8 mouse cellular contexts compared by ENCODE assay signal in the genomic region with DNA sequence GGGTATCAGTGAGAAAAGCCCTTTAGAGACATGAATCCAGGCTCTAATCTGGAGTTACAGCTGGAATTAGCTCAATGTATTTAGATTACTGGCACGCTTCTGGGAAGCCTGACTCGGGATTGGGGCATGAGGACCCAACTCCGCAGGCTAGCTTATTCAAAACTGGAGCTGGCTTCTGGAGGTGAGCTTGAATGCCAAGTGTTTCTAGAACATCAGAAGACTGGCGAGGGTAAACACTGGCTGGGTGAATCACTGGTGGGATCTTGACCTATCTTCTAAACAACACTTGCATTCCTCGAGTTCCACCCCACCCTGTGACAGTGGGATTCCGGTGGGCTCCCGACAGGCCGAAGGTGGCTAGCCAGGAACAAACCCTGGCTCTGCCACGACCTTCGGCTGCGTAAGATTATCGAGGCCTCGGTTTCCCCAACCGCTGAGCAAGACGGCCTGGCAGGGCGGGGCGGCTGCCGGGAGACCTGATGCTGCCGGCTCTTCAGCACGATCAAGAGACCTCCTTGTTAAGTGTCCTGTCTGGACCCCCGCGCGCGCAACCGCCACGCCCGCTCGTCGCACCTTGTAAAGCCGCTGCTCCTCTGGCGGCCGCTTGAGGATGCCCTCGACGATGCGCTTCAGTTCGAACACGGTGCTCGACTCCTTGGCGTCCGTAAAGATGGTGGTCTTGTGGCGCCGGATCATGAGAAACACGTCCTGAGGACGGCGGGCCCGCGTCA. TPM values are rescaled to one million over a fixed set of nuclear protein-coding genes. Genes with fewer than 3 reads are reported as not detected.
DNase-seq lines count a peak whose midpoint lies in the region; ATAC-seq and TF ChIP-seq lines count a peak whose summit lies in the region.

No protein-coding gene starts in this region.

- peaks cover 12% of the 10 kb centered on the region; the same call in 1 of the 2 replicates for H3K4me1 ChIP-seq in embryonic facial prominence, embryonic 12.5 days
- peaks cover 6% of the 10 kb centered on the region for H3K4me1 ChIP-seq in heart, embryonic 11.5 days (ENCODE audit: control insufficient read depth, insufficient read depth, low read length)
- 0 out of 2 replicates have a peak, but pooled peaks cover 5% of the 10 kb centered on the region for H3K4me1 ChIP-seq in lung, embryonic 14.5 days (ENCODE audit: insufficient read depth)
- H3K4me1 ChIP-seq in neural tube, embryonic 14.5 days (ENCODE audit: control insufficient read depth, insufficient read depth, low read length): peaks cover 16% of the 10 kb centered on the region

- H3K27me3 ChIP-seq in embryonic facial prominence, embryonic 12.5 days: peaks cover 10% of the 10 kb centered on the region; the same call in 1 of the 2 replicates
- H3K27me3 ChIP-seq in heart, embryonic 11.5 days (ENCODE audit: control insufficient read depth, insufficient read depth, low read length): peaks cover 6% of the 10 kb centered on the region
- peaks cover 3% of the 10 kb centered on the region; the same call in 1 of the 2 replicates for H3K27me3 ChIP-seq in lung, embryonic 14.5 days (ENCODE audit: insufficient read depth, low read length)
- H3K27me3 ChIP-seq in neural tube, embryonic 14.5 days (ENCODE audit: control insufficient read depth, insufficient read depth, low read length): no peaks in the 10 kb centered on the region

- H3K9ac ChIP-seq in embryonic facial prominence, embryonic 12.5 days: peak overlapping the region; percentile 83
- peak overlapping the region; percentile 71 for H3K9ac ChIP-seq in heart, embryonic 11.5 days (ENCODE audit: low read depth, low read length)
- peak overlapping the region; percentile 83 for H3K9ac ChIP-seq in lung, embryonic 14.5 days
- H3K9ac ChIP-seq in neural tube, embryonic 14.5 days (replicated peaks; ENCODE audit: low read depth, low read length): peak overlapping the region; percentile 81

- peaks cover 31% of the 10 kb centered on the region for H3K36me3 ChIP-seq in embryonic facial prominence, embryonic 12.5 days
- peaks cover 20% of the 10 kb centered on the region for H3K36me3 ChIP-seq in heart, embryonic 11.5 days (ENCODE audit: control insufficient read depth, insufficient read depth, low read length)
- peaks cover 40% of the 10 kb centered on the region for H3K36me3 ChIP-seq in lung, embryonic 14.5 days (ENCODE audit: insufficient read depth)
- peaks cover 29% of the 10 kb centered on the region for H3K36me3 ChIP-seq in neural tube, embryonic 14.5 days (ENCODE audit: control insufficient read depth, insufficient read depth, low read length)

- H3K4me3 ChIP-seq in embryonic facial prominence, embryonic 12.5 days: peak overlapping the region; percentile 89
- peak overlapping the region; percentile 51 for H3K4me3 ChIP-seq in heart, embryonic 11.5 days (ENCODE audit: low read depth, low read length)
- H3K4me3 ChIP-seq in lung, embryonic 14.5 days (ENCODE audit: low read depth, low read length): peak overlapping the region; percentile 83
- peak overlapping the region; percentile 77 for H3K4me3 ChIP-seq in neural tube, embryonic 14.5 days (ENCODE audit: low read depth, low read length)

- DNase-seq in B cell, adult 2 months: peak; percentile 69 to 73
- peak; percentile 68 for DNase-seq in T-cell, adult 2 months (ENCODE audit: low spot score)
- peak; percentile 29 to 63 for DNase-seq in kidney, postnatal 36 days
- DNase-seq in lung, embryonic 14.5 days: peak; percentile 68
- peak; percentile 78 for DNase-seq in thymus, postnatal 14 days

- ATAC-seq in embryonic facial prominence, embryonic 12.5 days (ENCODE audit: insufficient number of reproducible peaks, insufficient read depth, low FRiP score, low TSS enrichment): peak; percentile 76
- peak; percentile 71 for ATAC-seq in heart, embryonic 11.5 days (replicated peaks; ENCODE audit: insufficient number of reproducible peaks, low FRiP score, low TSS enrichment)
- ATAC-seq in lung, embryonic 14.5 days (ENCODE audit: insufficient read depth): peak; percentile 79
- peak; percentile 82 for ATAC-seq in neural tube, embryonic 14.5 days (ENCODE audit: low read depth)

- peak overlapping the region; percentile 85 for H3K4me2 ChIP-seq in embryonic facial prominence, embryonic 12.5 days (replicated peaks)
- H3K4me2 ChIP-seq in heart, embryonic 11.5 days: peak overlapping the region; percentile 84
- peak overlapping the region; percentile 74 for H3K4me2 ChIP-seq in lung, embryonic 14.5 days
- peak overlapping the region; percentile 68 for H3K4me2 ChIP-seq in neural tube, embryonic 14.5 days (ENCODE audit: low read depth, low read length)

- peak overlapping the region; percentile 85 for H3K27ac ChIP-seq in embryonic facial prominence, embryonic 12.5 days
- H3K27ac ChIP-seq in heart, embryonic 11.5 days (ENCODE audit: low read depth, low read length): peak overlapping the region; percentile 78
- H3K27ac ChIP-seq in lung, embryonic 14.5 days (ENCODE audit: low read depth): peak overlapping the region; percentile 94
- peak overlapping the region; percentile 93 for H3K27ac ChIP-seq in neural tube, embryonic 14.5 days (ENCODE audit: low read depth, low read length)

- H3K9me3 ChIP-seq in embryonic facial prominence, embryonic 12.5 days: no peaks in the 10 kb centered on the region
- 0 out of 2 replicates have a peak, but pooled peaks cover 2% of the 10 kb centered on the region for H3K9me3 ChIP-seq in heart, embryonic 11.5 days (replicated peaks; ENCODE audit: control insufficient read depth, low read length)
- H3K9me3 ChIP-seq in lung, embryonic 14.5 days (ENCODE audit: low read depth, low read length): peaks cover 5% of the 10 kb centered on the region; the same call in 1 of the 2 replicates
- no peaks in the 10 kb centered on the region for H3K9me3 ChIP-seq in neural tube, embryonic 14.5 days (ENCODE audit: control insufficient read depth, low read length)

- TF ChIP-seq CTCF in lung, embryonic 14.5 days (IDR thresholded peaks at IDR 0.05; ENCODE audit: low read depth): peak; percentile 51

- WGBS in embryonic facial prominence, embryonic 12.5 days: under 1% methylated on average over 47 of the region's 47 CpGs
- WGBS in heart, embryonic 11.5 days (ENCODE audit: insufficient replicate concordance): under 1% methylated on average over 42 of the region's 47 CpGs
- WGBS in lung, embryonic 14.5 days: under 1% methylated on average over 47 of the region's 47 CpGs
- WGBS in neural tube, embryonic 14.5 days: 0% methylated on average over 40 of the region's 47 CpGs

RNA-seq across cellular contexts. Expression of a gene that starts 0.5 kb away (rescaled TPM):
- polyA plus RNA-seq in embryonic facial prominence, embryonic 12.5 days (2016; fragmentation: Nextera tagmentation; extraction: Ambion mirVana): 1,164 and 1,169 TPM in 2 replicates
- polyA plus RNA-seq in heart, embryonic 11.5 days (2014; fragmentation: Nextera tagmentation; extraction: Ambion mirVana): 929 and 1,004 TPM in 2 replicates
- 1,057 and 1,075 TPM in 2 replicates for polyA plus RNA-seq in lung, embryonic 14.5 days (2014; fragmentation: Nextera tagmentation; extraction: Ambion mirVana)
- 1,182 and 1,322 TPM in 2 replicates for polyA plus RNA-seq in neural tube, embryonic 14.5 days (2014; fragmentation: Nextera tagmentation; extraction: Ambion mirVana)

RNA-seq across cellular contexts. Expression of a gene that starts 7.4 kb away (rescaled TPM):
- polyA plus RNA-seq in embryonic facial prominence, embryonic 12.5 days (2016; fragmentation: Nextera tagmentation; extraction: Ambion mirVana): 0.46 and 0.59 TPM in 2 replicates
- polyA plus RNA-seq in heart, embryonic 11.5 days (2014; fragmentation: Nextera tagmentation; extraction: Ambion mirVana): not detected in 2 replicates
- polyA plus RNA-seq in lung, embryonic 14.5 days (2014; fragmentation: Nextera tagmentation; extraction: Ambion mirVana): not detected in 2 replicates
- polyA plus RNA-seq in neural tube, embryonic 14.5 days (2014; fragmentation: Nextera tagmentation; extraction: Ambion mirVana): not detected in 2 replicates

RNA-seq across cellular contexts. Expression of a gene that starts 15.2 kb away (rescaled TPM):
- polyA plus RNA-seq in embryonic facial prominence, embryonic 12.5 days (2016; fragmentation: Nextera tagmentation; extraction: Ambion mirVana): not detected in 2 replicates
- not detected in 2 replicates for polyA plus RNA-seq in heart, embryonic 11.5 days (2014; fragmentation: Nextera tagmentation; extraction: Ambion mirVana)
- not detected in 2 replicates for polyA plus RNA-seq in lung, embryonic 14.5 days (2014; fragmentation: Nextera tagmentation; extraction: Ambion mirVana)
- not detected in 2 replicates for polyA plus RNA-seq in neural tube, embryonic 14.5 days (2014; fragmentation: Nextera tagmentation; extraction: Ambion mirVana)

RNA-seq across cellular contexts. Expression of a gene that starts 15.5 kb away (rescaled TPM):
- polyA plus RNA-seq in embryonic facial prominence, embryonic 12.5 days (2016; fragmentation: Nextera tagmentation; extraction: Ambion mirVana): 2.2 and 2.5 TPM in 2 replicates
- 0.19 and 0.31 TPM in 2 replicates for polyA plus RNA-seq in heart, embryonic 11.5 days (2014; fragmentation: Nextera tagmentation; extraction: Ambion mirVana)
- polyA plus RNA-seq in lung, embryonic 14.5 days (2014; fragmentation: Nextera tagmentation; extraction: Ambion mirVana): 1.0 and 1.4 TPM in 2 replicates
- 0.68 and 0.96 TPM in 2 replicates for polyA plus RNA-seq in neural tube, embryonic 14.5 days (2014; fragmentation: Nextera tagmentation; extraction: Ambion mirVana)

RNA-seq across cellular contexts. Expression of a gene that starts 38.1 kb away (rescaled TPM):
- polyA plus RNA-seq in embryonic facial prominence, embryonic 12.5 days (2016; fragmentation: Nextera tagmentation; extraction: Ambion mirVana): 657 and 663 TPM in 2 replicates
- 285 and 390 TPM in 2 replicates for polyA plus RNA-seq in heart, embryonic 11.5 days (2014; fragmentation: Nextera tagmentation; extraction: Ambion mirVana)
- 429 and 491 TPM in 2 replicates for polyA plus RNA-seq in lung, embryonic 14.5 days (2014; fragmentation: Nextera tagmentation; extraction: Ambion mirVana)
- 471 and 524 TPM in 2 replicates for polyA plus RNA-seq in neural tube, embryonic 14.5 days (2014; fragmentation: Nextera tagmentation; extraction: Ambion mirVana)

Comparison
In these comparisons a context has a peak if more than half of its experiments do, and no peak if none do; other contexts are left out.
1. Peak in every context shown above with its lines: DNase-seq, ATAC-seq, H3K4me3 ChIP-seq and H3K27ac ChIP-seq.